Mouse (Mus musculus): ENCODE measurements around the gene Scn8a.

- TF ChIP-seq CTCF (IDR thresholded peaks at IDR 0.05; ENCODE audit: extremely low read depth, insufficient read length, insufficient replicate concordance, low read depth, low read length), result no peak
- no peak for TF ChIP-seq POLR2A (IDR thresholded peaks at IDR 0.05; ENCODE audit: low read depth, low read length)
Observed at GRCm38 (mm10) chr15:100905751-100906150, 36.1 kb downstream of the Scn8a start.

All from small intestine, adult 2 months (tissue).